Mouse (Mus musculus): ENCODE results near the gene Esr2.
"Not testable (repeated sequence)": the region's sequence is repeated elsewhere in the genome, so short reads cannot be mapped to it uniquely, and the experiment has no call there.

Esr2 gene

GRCm38 (mm10) chr12:76177864-76178518 is 932 bp upstream of the Esr2 start:
- in situ Hi-C loops (cut with MseI, MboI), result loop anchor here (5.0 to 10.0 kb wide), 3 partner anchors 161 to 383 kb away; no protein-coding TSS in a partner anchor

GRCm38 (mm10) chr12:76165641-76166040 is 11.4 kb downstream of the Esr2 start:
- in situ Hi-C loops (cut with MseI, MboI), result no loop called here

- in situ Hi-C loops (cut with MseI, MboI), result not testable (repeated sequence)
Measured at GRCm38 (mm10) chr12:76152389-76152788, 24.7 kb downstream of the Esr2 start.

- in situ Hi-C loops (cut with MseI, MboI), result no loop called here
Measured at GRCm38 (mm10) chr12:76136701-76137100, 40.4 kb downstream of the Esr2 start.

DNA sequence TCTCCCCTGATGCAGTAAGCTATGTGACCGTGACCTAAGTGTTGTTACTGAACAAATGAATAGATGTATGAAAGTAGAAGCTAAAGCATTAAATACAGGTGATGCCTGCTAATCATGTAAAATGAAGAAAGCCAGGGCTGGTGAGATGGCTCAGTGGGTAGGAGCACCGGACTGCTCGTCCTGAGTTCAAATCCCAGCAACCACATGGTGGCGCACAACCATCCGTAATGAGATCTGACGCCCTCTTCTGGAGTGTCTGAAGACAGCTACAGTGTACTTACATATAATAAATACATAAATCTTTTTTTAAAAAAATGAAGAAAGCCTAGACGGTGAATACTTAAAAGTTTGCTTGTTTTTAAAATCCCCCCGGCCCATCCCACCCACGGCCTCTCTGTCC is 44.0 kb downstream of the Esr2 start:
- in situ Hi-C loops (cut with MseI, MboI), result loop anchor here in 1 of 2 experiments (5.0 kb wide), 1 partner anchor 116 kb away; no protein-coding TSS in a partner anchor

GRCm38 (mm10) chr12:76132591-76132990 is 44.5 kb downstream of the Esr2 start:
- in situ Hi-C loops (cut with MseI, MboI), result loop anchor here in 1 of 2 experiments (5.0 kb wide), 1 partner anchor 115 kb away; no protein-coding TSS in a partner anchor

DNA sequence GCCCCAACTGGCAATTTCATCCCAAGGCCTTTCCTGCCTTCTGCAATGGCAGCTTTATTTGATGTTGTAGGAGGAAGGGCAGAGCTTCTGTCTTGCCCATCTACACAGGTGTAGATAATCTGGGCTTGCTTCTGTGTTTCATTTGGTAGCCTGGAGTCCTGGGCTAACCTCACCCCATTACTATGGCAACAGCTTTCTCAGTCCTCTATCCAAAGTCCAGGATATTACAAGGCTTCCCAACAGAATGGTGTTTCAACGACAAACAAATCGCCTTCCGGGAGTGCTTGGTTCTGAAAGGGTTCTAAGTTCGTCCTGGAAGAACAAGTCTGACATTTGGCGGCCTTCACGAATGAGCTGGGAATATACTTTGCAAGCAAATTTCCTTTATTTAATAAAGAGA is 46.2 kb downstream of the Esr2 start:
- in situ Hi-C loops (cut with MseI, MboI), result loop anchor here in 1 of 2 experiments (5.0 kb wide), 1 partner anchor 114 kb away; no protein-coding TSS in a partner anchor

- in situ Hi-C loops (cut with MseI, MboI), result loop anchor here in 1 of 2 experiments (5.0 kb wide), 1 partner anchor 113 kb away; no protein-coding TSS in a partner anchor
Measured at GRCm38 (mm10) chr12:76130281-76130680, 46.8 kb downstream of the Esr2 start.

DNA sequence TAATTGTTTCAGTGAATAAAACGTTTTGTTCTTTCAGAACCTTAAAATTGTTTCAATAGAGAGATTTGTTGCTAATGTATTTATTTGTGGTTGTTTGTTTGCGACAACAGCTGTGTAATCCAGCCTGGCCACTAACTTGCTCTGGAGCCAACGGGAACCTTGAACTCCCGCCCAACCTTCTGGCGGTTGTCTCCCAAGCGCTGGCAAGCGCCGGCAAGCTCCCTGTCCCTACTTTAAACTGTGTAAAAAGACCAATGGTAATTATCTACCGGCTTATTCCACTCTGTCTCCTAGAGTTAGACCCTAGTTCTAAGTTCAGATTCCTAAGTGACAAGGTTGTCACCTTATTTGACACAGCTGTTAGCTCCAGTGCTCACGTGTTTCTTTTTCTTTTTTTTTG is 48.2 kb downstream of the Esr2 start:
- in situ Hi-C loops (cut with MseI, MboI), result no loop called here

- in situ Hi-C loops (cut with MseI, MboI), result no loop called here
Measured at GRCm38 (mm10) chr12:76128306-76128705, 48.8 kb downstream of the Esr2 start.

DNA sequence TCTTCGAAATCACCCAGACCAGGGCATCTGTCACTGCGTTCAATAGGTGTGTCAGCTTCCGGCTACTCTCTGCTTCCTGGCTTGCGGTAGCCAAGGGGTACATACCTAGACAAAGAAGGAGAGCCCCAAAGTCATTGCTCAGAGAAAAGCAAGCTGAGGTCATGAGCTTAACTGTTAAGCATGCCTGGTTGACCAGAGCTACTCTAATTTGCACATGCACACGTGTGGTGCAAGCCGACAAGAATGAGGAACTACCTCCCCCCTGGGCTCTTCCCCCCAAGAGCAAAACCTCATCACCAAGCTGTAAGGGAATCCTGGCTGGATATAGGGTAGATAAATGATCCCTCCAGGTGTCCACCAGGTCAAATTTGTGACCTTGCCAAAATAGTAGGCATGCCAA is 53.8 kb downstream of the Esr2 start:
- in situ Hi-C loops (cut with MseI, MboI), result no loop called here

DNA sequence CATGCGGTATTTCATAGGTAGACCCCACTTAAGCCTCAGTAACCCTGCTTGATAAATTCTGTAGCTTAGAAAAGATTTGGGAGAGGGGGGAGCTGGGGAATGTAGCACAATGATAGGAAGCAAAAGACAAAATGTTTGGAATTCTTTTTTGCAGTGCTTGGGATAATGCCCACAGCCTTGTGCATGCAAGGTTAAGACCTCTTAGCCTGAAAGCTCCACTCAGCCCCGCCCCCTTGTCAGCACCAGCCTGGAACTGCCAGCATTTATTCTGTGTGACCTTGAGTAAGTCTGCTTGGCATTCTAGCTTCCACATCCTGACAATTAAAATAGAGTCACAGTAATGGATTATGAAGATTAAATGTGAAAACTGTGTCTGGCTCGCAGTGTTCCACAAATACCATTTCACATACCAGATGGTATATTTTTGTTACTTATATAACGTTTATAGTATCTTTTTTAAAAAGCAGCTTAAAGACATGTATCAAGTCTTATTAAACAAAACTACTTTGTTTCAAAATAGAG is 59.4 kb downstream of the Esr2 start:
- in situ Hi-C loops (cut with MseI, MboI), result no loop called here

- in situ Hi-C loops (cut with MseI, MboI), result no loop called here
Measured at GRCm38 (mm10) chr12:76116577-76116976, 60.5 kb downstream of the Esr2 start.

DNA sequence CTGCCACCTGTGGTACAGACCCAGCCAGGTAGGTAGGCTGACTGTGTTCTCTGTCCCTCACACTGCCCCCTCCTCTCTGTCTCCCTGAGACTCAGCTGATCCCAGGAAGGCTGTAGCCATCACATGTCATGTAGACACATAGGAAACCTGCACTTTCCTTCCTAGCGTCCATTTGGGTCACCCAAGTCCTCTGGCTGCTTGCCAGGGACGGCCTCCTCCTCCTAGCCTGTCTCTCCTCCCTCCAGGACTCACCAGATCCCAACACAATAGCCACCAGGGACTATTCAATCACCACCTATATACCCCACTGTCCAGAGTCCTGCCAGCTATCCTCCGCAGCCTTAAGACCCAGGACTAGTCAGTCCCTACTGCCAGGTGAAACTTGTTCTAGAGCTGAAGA is 66.0 kb downstream of the Esr2 start:
- in situ Hi-C loops (cut with MseI, MboI), result no loop called here

DNA sequence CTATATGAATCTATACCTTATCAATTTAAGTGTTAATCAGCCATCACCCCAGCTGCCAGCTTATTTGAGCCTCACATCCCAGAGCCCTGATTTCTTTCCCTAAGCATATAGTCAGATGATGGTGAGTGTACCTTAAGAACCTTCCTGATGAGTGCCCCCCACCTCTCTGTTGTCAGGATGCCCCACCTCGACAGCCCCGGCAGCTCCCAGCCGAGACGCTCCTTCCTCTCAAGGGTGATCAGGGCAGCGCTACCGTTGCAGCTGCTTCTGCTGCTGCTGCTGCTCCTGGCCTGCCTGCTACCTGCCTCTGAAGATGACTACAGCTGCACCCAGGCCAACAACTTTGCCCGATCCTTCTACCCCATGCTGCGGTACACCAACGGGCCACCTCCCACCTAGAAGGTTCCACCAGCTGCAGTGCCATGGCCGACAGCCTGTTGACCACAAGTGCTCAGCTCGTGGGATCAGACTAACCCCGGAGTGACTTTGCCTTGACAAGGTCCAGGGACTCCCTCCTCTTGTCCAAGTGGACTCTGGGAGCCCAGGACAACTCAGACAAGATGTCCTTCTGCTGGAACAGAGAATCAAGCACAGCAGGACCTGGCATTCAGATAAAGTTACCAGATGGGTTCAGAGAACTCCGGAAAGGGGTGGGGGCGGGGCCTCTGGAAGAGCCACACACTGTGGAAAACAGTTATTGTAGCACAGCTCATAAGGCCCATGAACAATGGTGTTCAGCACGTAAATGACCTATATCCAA is 67.2 kb downstream of the Esr2 start:
- in situ Hi-C loops (cut with MseI, MboI), result no loop called here

DNA sequence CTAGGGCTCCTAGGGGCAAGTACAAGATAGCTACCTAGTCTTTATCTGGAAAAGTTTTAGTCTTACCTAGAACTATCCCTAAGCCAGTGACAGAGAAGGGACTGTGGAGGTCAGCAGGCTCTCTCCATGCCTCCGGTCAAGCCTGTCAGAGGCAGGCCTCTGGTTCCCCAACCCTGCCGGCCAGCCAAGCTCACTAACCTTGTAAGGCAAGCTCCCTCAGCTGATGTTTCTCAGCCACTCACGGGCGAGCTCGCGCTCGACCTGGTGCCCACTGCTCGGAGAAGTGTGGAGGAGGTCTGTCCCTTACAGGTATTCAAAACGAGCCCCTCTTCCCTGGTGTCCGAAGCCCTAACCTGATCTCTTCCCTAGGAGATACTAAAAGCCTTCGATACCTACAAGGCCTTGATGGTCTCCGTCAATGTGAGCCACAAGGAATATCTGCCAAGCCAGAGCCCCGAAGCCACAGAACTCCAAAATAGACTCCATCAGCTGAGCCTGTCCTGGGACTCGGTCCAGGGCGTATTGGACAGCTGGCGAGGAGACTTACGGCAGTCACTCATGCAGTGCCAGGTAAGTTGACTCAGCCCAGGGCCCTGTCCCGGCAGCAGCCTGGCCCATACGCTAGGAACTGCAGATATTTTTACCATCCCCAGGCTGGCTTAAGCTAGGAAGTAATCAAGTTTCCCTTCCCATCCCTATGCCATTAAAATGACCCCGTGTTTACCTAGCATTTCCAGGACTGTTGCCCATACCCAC is 72.3 kb downstream of the Esr2 start:
- in situ Hi-C loops (cut with MseI, MboI), result no loop called here

- in situ Hi-C loops (cut with MseI, MboI), result no loop called here
Measured at GRCm38 (mm10) chr12:76102621-76103020, 74.4 kb downstream of the Esr2 start.

DNA sequence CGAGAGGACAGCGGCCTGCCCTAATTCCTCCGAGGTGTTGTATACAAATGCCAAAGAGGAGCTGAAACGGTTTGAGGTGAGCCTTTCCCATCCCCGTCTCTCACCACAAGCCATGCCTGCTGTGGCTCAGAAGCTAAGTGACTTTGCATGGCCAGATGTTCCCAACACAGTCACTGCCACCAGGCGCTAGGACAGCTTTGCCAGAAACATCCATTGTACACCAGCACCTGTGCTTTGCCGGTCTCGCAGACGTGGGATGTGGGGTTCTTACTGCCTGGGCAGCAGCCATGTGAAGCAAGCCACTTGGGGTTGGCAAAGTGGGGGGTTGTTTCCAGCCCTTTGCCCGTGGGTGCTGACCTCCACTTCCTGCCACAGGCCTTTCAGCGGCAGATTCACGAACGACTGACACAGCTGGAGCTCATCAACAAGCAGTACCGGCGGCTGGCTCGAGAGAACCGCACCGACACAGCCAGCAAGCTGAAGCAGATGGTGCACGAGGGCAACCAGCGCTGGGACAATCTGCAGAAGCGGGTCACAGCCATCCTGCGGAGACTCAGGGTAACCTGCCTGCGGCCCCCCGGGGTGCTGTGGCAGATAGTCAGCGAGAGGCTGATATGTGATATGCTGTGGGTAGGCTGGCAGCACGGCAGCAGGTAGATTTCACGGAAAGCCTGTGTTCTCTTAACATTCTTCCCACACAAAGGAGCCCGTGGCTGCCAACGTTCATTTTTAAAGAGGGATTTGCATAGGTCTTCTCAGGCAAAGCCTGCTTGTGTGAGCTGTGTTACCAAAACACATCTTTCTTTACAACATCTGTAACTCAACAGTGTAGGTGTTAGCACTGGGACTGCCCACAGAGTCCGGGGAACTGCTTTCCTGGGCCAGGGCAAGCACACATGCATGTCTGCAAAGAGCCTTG is 81.7 kb downstream of the Esr2 start:
- in situ Hi-C loops (cut with MseI, MboI), result no loop called here

DNA sequence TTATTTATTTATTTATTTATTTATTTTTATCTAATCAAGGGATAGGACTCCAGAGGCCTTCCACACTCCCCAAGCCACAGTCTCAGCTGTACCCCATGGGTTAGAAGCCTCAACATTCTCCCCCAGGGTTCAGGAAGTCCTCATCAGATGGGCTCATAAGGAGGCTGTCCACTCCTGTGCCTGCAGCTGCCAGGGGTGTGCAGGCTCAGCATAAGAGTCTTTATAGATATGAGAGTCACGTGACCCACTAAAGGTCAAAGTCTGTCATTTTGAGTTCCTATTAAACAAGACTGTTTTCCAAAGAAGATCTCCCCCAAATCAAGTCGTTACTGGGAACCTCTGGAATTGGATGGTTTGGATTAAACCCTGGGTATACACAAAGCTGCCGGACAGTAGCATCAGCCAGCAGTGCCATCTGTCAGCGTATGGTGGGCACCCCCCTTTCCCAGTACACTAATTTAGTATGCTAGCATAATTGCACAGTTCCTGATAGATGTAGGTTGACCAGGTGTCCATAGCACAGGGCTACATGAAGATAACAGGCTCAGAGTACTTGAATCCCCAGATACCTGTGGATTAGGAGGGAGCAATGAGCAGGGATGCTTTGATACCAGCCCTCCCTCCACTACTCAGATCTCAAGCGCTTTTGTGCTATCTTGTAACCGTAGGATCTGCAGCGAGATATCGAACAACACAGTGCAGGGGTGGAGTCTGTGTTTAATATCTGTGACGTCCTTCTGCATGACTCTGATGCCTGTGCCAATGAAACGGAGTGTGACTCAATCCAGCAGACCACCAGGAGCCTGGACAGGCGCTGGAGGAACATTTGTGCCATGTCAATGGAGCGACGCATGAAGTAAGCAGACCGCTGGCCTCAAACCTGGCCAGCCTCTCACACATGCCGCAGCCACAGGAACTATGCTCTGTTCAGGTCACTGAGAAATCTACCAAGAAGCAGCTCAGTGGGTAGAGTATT is 83.2 kb downstream of the Esr2 start:
- in situ Hi-C loops (cut with MseI, MboI), result no loop called here

Data from mouse trophoblast stem cell (cell line).